Mouse (Mus musculus) olfactory bulb, adult 2 months (tissue): ENCODE measurements around the gene Otud5.
"Not testable (repeated sequence)": the region's sequence is repeated elsewhere in the genome, so short reads cannot be mapped to it uniquely, and the experiment has no call there.

Experiments used
- CTCF ChIP-seq: fragments of 200-500 bp; IDR thresholded peaks from 2 replicates; pipeline ENCODE4 v1.5.1; 2012; ENCODE audit warnings: low read depth, mild to moderate bottlenecking, low read length, moderate library complexity; ENCODE audit not compliant: insufficient read depth
- POLR2A ChIP-seq: fragments of 200-500 bp; IDR thresholded peaks from 2 replicates; pipeline ENCODE4 v1.6.1; 2012; ENCODE audit warnings: mild to moderate bottlenecking, low read depth, low read length, moderate library complexity; ENCODE audit not compliant: insufficient read depth

DNA sequence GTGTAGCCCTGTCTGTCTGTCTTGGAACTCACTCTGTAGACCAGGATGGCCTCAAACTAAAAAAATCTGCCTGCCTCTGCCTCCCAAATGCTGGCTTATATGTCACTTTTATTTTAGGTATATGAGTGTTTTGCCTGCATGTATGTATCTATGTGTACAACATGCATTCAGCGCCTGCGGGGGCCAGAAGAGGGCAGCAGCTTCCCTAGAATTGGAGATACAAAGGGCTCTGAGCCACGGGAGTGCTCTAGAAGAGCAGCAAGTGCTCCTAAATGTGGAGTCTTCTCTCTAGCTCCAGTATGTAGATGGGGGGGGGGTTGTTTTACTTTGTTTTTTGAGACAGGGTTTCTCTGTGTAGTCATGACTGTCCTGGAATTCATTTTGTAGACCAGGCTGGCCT lies 74.5 kb downstream of the Otud5 start:
- not testable (repeated sequence) for TF ChIP-seq POLR2A, CTCF
